Mouse (Mus musculus) cerebellum, adult 2 months (tissue): Measurements from ENCODE around the gene Fam163b. TPM values are rescaled to one million over a fixed set of nuclear protein-coding genes. Genes with fewer than 3 reads are reported as not detected.

ENCODE experiments used
- DNase-seq, 2 experiments: peaks; one replicate each; pipeline ENCODE4 v3.0.0; 2021
- H3K27ac ChIP-seq: fragments of 200-500 bp; 2 replicates; pipeline ENCODE4 v1.5.1; 2012; ENCODE audit warnings: low read length, control low read depth, inconsistent platforms; ENCODE audit not compliant: insufficient read depth
- H3K27me3 ChIP-seq: fragments of 200-500 bp; 2 replicates; pipeline ENCODE4 v1.6.1; 2012; ENCODE audit warnings: inconsistent platforms, mild to moderate bottlenecking, low read length, moderate library complexity; ENCODE audit not compliant: control insufficient read depth, insufficient read depth
- H3K4me1 ChIP-seq: fragments of 200-500 bp; 2 replicates; pipeline ENCODE4 v1.6.1; 2011; ENCODE audit warnings: low read length; ENCODE audit not compliant: control insufficient read depth, insufficient read depth
- H3K4me3 ChIP-seq: fragments of 200-500 bp; replicated peaks from 2 replicates; pipeline ENCODE3; 2011; ENCODE audit warnings: mild to moderate bottlenecking, low read depth, low read length, control low read depth; ENCODE audit not compliant: insufficient read depth
- CTCF ChIP-seq: fragments of 200-500 bp; IDR thresholded peaks from 2 replicates; pipeline ENCODE4 v1.5.1; 2011; ENCODE audit warnings: low read depth, mild to moderate bottlenecking, control low read depth, low read length, moderate library complexity, borderline replicate concordance; ENCODE audit not compliant: insufficient read depth
- POLR2A ChIP-seq: fragments of 200-500 bp; IDR thresholded peaks from 2 replicates; pipeline ENCODE4 v1.6.1; 2011; ENCODE audit warnings: low read length, control low read depth, borderline replicate concordance; ENCODE audit not compliant: insufficient read depth
- WGBS: fragments of 180-500 bp; shearing (Covaris S2); methylation state at CpG from one replicate; pipeline ENCODE4 v1.1.7; 2018; 5-methylcytosine and 5-hydroxymethylcytosine counted together
- polyA plus RNA-seq: library from polyadenylated mRNA; depleted of rRNA; stranded (reverse); fragments of >200 nt; gene quantifications from 2 replicates; pipeline ENCODE4 v1.2.3, GENCODE M21; 2012

Gene Fam163b
- polyA plus RNA-seq, 1 experiment: 24.3 TPM

DNA sequence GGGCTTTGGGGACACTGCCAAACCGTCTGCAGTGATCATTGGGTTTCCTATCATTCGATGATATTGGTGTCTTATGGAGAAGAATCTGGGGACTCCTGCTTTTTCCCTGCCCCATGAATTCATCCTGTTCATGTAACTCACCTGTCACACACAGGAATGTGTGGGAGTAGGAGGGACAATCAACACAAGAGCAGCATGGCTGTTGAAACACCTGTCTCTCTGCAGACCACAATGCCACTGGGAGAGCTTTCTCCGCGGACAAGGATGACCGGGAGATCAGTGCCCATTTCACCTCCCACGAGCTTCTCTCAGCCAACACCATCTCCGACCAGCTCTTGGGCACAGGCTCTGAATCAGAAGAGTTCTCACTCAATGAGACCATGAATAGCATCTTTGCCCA, 47.1 kb downstream of the Fam163b start:
- TF ChIP-seq CTCF (no peak), POLR2A (no peak)
- H3K27ac ChIP-seq: no peak overlapping the region
- DNase-seq: no peak
- H3K27me3 ChIP-seq: no peaks in the 10 kb centered on the region
- 95% methylated on average over 7 of the region's 7 CpGs for WGBS
- H3K4me3 ChIP-seq: no peak overlapping the region
- no peaks in the 10 kb centered on the region for H3K4me1 ChIP-seq

DNA sequence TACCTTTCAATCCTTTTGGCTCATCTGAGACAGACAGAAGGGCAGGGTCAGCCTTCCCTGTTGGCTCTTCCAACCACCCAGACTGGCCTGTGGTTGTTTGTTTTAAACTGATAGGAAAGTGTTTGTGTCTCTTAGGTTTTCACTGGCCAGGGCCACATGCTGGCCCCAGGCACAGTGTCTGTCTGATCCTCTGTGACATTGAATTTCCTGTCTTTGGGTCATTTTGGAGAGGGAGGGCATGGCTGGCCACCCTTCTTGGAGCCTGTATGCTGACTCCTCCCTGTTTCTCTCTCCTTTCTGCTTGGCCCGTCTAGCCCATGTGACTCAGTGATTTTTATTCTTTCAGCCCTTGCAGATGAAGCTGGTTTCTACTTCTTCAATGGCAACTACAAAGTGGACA, 53.1 kb downstream of the Fam163b start:
- no peak overlapping the region for H3K4me3 ChIP-seq
- no peak for TF ChIP-seq POLR2A
- TF ChIP-seq CTCF: no peak
- no peak overlapping the region for H3K27ac ChIP-seq
- 70% methylated on average over 1 of the region's 1 CpGs for WGBS
- no peak for DNase-seq
- no peaks in the 10 kb centered on the region for H3K27me3 ChIP-seq
- H3K4me1 ChIP-seq: peaks cover 3% of the 10 kb centered on the region

DNA sequence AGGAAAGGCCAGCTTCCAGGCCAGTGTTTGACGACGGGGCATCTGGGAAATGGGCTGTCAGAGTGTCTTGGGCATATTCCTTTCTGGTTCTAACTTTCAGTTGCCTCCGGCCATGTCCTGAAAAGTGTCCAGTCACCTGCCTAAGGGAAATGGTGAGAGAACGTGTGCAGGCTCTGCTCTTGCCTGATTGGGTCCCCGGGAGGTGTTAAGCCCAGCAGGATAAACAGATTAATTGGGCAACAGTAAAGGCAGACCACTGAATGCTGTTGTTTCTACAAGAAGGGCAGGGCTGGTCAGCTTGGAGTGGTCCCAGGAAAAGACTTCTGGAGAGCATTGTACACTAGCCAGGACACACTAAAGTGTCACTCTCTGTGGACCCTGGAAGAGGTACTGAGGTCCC, 53.6 kb downstream of the Fam163b start:
- 75% methylated on average over 5 of the region's 5 CpGs for WGBS
- Histone ChIP-seq H3K4me3 (no peak overlapping the region), H3K4me1 (peaks cover 3% of the 10 kb centered on the region), H3K27ac (no peak overlapping the region), H3K27me3 (no peaks in the 10 kb centered on the region)
- TF ChIP-seq POLR2A (no peak), CTCF (no peak)
- DNase-seq: no peak

GRCm38 (mm10) chr2:27088071-27088644, 54.1 kb downstream of the Fam163b start:
- 36% methylated on average over 18 of the region's 18 CpGs for WGBS
- no peak overlapping the region for H3K27ac ChIP-seq
- peaks cover 3% of the 10 kb centered on the region for H3K4me1 ChIP-seq
- TF ChIP-seq POLR2A (no peak), CTCF (no peak)
- no peak for DNase-seq
- H3K27me3 ChIP-seq: no peaks in the 10 kb centered on the region
- no peak overlapping the region for H3K4me3 ChIP-seq

DNA sequence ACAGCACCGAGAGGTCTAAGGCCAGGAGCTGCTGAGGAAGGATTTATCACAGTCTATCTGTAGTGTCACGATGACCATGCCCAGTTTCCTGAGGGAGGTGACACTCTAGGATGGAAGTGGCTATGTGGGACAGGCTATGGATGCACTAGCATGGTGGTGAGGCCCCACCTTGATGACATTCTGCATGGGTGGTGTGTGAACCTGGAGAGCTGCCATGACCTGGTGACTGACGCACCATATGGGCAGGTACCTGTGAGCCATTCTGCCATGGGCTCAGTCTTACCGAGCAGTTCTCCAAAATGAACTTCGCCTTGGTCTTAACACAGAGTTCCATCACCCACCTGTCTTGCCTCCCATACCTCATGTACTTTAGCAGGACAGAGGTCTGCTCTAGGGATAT, 54.7 kb downstream of the Fam163b start:
- no peaks in the 10 kb centered on the region for H3K27me3 ChIP-seq
- DNase-seq: no peak
- TF ChIP-seq CTCF (no peak), POLR2A (no peak)
- peaks cover 3% of the 10 kb centered on the region for H3K4me1 ChIP-seq
- 64% methylated on average over 5 of the region's 5 CpGs for WGBS
- H3K4me3 ChIP-seq: no peak overlapping the region
- H3K27ac ChIP-seq: no peak overlapping the region

- H3K27me3 ChIP-seq: no peaks in the 10 kb centered on the region
- H3K4me3 ChIP-seq: no peak overlapping the region
- WGBS: 78% methylated on average over 4 of the region's 4 CpGs
- no peak for DNase-seq
- H3K4me1 ChIP-seq: peaks cover 3% of the 10 kb centered on the region
- no peak overlapping the region for H3K27ac ChIP-seq
- TF ChIP-seq CTCF (no peak), POLR2A (no peak)
Observed at GRCm38 (mm10) chr2:27086483-27087010, 55.7 kb downstream of the Fam163b start.

- no peaks in the 10 kb centered on the region for H3K27me3 ChIP-seq
- H3K4me1 ChIP-seq: peaks cover 3% of the 10 kb centered on the region
- 50% methylated on average over 2 of the region's 2 CpGs for WGBS
- TF ChIP-seq CTCF (no peak), POLR2A (no peak)
- DNase-seq: no peak
- no peak overlapping the region for H3K4me3 ChIP-seq
- no peak overlapping the region for H3K27ac ChIP-seq
Observed at GRCm38 (mm10) chr2:27085801-27086200, 56.5 kb downstream of the Fam163b start.

- no peak for DNase-seq
- no peaks in the 10 kb centered on the region for H3K27me3 ChIP-seq
- H3K27ac ChIP-seq: no peak overlapping the region
- TF ChIP-seq CTCF (no peak), POLR2A (no peak)
- no peak overlapping the region for H3K4me3 ChIP-seq
- WGBS: 47% methylated on average over 8 of the region's 8 CpGs
- peaks cover 3% of the 10 kb centered on the region for H3K4me1 ChIP-seq
Observed at GRCm38 (mm10) chr2:27084963-27085362, 57.3 kb downstream of the Fam163b start.
